Mouse (Mus musculus): Measurements from ENCODE around the gene Tmem106c. TPM values are rescaled to one million over a fixed set of nuclear protein-coding genes. Genes with fewer than 3 reads are reported as not detected.

Tmem106c gene
- total RNA-seq (2021) = 10 to 100 TPM; 16.0 to 16.5 TPM
- long read RNA-seq, experiment 1, transcript Tmem106c-201 (8 exons, 1,623 nt) = major isoform, 10 of 25 reads
- long read RNA-seq, experiment 1, transcript Tmem106c-202 (8 exons, 1,455 nt) = minor isoform, 8 of 25 reads
- long read RNA-seq, experiment 1, partial matches to known transcripts = 2 of 25 reads
- long read RNA-seq, experiment 1, other reads (novel, unspliced or antisense) = 5 of 25 reads
- long read RNA-seq, experiment 2, transcript Tmem106c-202 (8 exons, 1,455 nt) = major isoform, 6 of 13 reads
- long read RNA-seq, experiment 2, partial matches to known transcripts = 1 of 13 reads
- long read RNA-seq, experiment 2, other reads (novel, unspliced or antisense) = 3 of 13 reads

DNA sequence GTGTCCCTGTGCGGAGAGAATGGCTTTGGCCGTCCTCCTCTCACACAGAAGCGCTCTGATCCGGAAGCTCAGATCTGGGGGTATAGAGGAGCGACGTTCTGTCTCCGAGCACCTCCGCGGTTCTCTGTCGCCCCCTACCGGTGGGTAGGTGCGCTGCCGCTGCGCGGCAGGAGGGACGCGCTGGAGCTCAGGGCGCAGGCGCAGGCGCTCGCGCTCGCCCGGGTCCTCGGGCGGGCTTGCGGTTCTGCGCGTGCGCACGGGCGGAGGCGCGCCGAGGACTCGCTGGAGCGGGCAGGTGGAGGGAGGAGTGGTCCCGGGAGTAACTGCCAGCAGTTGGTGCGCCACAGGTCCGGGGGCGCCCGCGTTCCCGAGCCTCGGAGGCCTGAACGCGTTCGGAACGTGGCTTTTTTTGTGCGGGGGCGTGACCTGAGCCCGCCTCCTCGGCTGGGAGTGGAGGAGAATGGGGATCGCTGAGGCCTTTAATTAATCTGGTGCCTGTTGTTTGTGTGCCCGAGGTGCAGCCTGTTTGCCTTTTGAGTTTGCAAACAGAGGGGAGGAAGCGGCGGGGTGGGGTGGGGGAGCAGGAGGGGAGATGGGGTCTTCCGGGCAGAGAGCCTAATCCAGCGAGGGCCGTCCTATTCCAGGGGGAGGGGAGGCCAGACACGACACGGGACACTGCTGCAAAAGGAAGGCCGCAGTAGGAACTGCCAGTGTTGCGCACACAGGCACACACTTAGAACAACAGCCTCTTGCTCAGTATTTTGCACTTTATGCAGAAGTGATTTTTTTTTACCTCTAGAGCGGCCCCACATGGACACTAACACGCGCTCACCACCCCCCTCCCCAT is at the start of gene Tmem106c:
TSS of gene Tmem106c (plus strand) at position 212 of the 847 bp plus-strand sequence.
- DNase-seq = peak; percentile 92 to 94

DNA sequence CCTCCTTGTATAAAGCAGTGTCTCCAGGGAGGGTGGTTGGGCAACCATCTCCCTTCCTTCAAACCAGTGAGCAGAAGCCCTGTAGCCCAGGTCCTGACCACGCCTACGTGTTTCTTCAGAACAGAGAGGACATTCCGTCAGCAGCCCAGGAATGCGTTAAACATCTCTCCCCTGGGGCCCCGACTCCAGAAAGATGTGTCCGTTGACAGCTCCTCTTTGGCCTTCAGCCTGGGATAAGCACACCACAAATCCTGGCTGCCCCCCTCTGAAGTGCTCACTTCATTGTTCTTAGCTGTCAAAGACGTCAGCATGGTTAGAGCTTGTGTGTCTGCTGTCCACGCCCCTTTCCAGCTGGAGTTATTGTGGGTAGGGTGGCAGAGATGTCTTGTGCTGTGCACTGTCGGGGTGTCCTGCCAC is 49.7 kb upstream of the Tmem106c start:
- peak; percentile 46 to 54 for DNase-seq

DNA sequence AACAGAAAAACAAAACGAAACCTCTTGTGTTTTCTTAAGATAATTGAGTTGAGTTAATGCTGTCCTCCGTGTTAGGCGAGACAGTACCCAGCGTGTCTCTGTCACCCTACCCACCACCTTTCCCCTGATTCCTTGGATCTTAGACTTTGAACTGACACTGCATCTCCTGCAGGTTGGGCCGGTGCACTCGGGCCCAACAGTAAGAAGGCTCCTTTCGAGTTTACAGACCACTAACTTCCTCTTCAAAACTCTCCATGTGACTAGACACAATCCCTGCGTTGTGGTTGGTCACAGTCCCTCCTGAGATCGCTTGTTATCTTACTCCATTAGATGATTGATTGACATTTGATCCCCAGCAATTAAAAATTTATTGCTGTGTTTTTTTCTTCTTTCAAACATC is 46.0 kb upstream of the Tmem106c start:
- DNase-seq = no peak

DNA sequence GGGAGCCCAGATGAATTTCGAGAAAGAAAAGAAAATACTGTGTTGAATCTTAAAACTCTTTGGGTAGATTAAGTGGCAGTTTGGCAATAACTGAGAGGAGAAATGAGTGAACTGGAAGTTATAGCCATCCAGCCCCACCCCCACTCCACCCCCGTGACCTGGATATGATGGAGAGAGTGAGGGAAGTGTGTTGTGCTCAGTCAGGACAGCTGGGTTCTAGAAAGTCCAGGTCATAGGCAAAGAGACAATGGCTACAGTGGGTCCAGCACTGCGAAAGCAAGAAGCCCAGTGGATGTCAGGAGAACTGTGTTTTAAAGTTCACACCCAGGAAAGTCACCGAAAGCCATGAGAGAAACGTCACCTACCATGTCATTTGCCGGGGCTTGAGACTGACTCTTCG is 44.8 kb upstream of the Tmem106c start:
- no peak for DNase-seq

GRCm38 (mm10) chr15:97920306-97920705 is 43.7 kb upstream of the Tmem106c start:
- DNase-seq = no peak

DNA sequence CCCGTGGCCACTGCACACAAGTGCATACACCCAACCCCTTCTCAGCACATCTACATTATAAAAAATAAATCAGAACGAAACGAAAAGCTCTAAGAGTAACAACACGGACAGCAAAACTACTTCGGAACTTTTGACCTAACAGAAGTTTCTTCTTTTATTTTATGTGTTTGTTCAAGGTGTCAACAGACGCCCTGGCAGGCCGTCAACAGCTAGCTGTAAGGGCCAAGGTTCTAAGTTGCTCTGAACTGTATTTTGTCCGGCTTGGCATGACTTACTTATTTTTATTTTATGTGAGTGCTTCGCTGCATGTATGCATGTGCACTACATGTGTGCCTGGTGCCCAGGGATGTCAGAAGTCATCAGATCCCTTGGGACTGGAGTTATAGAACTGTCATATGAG is 42.2 kb upstream of the Tmem106c start:
- DNase-seq = no peak

DNA sequence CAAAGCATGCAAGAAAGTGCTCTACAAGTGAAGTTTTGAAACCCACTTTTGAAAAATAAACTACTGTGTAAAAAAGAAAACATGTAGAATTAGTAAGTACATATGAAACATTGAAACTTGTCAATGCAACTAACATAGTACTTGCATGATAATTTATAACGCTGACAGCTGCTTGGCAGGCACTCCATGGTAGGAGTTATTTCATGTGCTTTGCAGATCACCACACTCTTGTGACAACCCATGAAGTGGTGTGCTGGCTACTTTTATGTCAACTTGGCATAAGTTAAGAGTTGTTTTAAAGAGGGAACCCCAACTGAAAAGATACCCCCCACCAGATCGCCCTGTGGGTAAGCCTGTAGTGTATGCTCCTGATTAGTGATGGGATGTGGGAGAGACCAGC is 41.6 kb upstream of the Tmem106c start:
- DNase-seq = no peak

DNA sequence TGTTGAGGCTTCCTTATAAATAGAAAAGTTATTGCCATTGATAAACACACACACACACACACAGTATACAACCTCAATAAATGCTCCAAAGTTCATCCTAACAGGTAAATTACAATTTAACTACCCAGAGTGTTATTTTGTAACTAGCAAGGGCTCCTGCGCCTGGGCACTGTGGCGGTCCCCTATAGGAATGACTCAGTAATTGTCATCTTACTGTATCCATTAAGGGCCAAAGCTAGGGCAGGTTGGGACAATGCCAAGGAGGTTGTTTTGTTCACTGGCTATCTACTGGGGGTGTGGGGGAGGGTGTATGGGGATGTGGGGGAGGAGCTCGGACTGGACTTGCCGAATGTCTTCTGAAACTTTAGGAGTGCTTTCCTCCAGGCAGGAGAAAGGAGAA is 37.0 kb upstream of the Tmem106c start:
- no peak for DNase-seq

DNA sequence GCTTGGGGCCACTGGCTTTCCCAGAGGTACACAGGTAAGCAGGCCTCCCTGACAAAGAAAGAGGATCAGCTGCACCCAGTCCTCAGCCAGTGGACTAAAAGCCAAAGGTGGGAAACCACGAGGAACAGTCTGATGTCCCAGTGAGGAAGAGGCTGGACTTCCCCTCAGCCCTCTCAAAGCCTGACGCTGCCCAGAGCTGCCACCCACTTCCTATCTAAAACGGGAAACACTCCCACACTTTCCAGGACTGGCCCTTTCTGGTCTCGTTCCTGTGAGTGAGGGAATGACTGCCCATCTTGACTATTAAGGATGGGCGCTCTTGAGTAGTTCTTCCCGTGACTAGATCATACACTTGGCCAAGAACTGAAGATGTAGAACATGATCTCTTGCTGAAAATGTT is 36.2 kb upstream of the Tmem106c start:
- DNase-seq = no peak

DNA sequence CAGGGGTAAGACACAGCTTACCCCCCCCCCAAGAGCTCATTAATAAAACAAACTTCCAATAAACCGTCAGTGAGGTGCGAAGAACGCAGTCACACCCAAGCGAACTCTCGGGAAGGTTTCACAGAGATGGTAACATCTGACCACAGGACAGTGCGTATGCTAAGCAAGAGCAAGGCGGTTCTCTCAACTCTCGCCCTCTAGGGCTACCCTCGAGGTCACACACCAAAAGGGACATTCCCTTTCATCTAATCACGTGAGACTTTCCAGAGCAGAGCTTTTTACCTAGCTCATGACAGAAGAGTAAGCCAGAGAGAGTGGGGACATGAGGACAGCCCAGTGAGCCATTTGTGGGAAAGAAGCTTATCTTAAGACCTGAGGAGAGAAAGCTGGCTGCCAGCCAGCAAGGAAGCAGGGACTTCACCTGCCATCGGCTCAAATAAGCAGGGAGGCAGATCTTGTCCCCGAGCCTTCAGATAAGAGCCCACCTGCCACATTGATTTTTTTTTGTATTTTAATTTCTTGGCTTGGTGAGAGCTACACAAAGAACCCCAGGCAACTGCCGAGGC is 34.7 kb upstream of the Tmem106c start:
- DNase-seq = no peak

DNA sequence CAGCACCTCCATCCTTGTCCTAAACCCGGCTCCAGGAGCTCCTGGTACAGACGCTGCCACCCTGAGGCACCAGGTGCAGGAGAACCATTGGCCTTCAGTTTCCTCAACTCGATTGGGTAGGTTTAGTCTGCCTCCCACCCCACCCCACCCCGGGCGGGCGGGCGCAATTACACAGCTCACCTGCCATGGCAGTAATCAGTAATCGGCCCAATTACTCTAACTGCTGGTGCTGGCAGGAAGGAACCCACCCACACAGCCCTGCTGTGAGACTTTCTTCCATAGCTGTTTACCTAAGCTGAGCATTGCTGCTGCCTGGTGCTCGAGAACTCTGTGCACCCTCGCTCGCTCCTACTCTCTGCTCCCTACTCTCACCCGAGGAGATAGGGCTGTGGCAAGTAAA is 31.6 kb upstream of the Tmem106c start:
- DNase-seq = no peak

GRCm38 (mm10) chr15:97938580-97938979 is 25.4 kb upstream of the Tmem106c start:
- peak in 1 of 2 experiments; percentile 9 for DNase-seq

GRCm38 (mm10) chr15:97940088-97940487 is 23.9 kb upstream of the Tmem106c start:
- no peak for DNase-seq

DNA sequence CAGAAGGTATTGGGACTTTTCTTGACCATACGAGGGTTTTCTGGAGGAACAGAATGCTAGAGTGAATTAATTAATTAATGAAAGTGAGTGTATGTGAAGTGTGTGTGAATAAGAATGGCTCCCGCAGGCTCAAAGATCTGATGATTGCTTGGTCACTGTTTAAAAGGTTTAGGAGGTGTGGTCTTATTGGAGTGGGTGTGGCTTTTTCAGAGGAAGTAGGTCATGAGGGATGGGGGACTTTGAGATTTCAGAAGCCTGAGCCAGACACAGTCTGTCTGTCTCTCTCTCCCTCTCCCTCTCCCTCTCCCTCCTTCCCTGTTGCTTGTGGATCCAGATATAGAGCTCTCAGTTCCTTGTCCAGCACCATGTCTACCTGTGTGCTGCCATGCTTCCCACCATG is 22.7 kb upstream of the Tmem106c start:
- DNase-seq = no peak

- DNase-seq = no peak
Observed at GRCm38 (mm10) chr15:97942538-97942937, 21.5 kb upstream of the Tmem106c start.

- DNase-seq = no peak
Observed at GRCm38 (mm10) chr15:97943356-97943755, 20.6 kb upstream of the Tmem106c start.

DNA sequence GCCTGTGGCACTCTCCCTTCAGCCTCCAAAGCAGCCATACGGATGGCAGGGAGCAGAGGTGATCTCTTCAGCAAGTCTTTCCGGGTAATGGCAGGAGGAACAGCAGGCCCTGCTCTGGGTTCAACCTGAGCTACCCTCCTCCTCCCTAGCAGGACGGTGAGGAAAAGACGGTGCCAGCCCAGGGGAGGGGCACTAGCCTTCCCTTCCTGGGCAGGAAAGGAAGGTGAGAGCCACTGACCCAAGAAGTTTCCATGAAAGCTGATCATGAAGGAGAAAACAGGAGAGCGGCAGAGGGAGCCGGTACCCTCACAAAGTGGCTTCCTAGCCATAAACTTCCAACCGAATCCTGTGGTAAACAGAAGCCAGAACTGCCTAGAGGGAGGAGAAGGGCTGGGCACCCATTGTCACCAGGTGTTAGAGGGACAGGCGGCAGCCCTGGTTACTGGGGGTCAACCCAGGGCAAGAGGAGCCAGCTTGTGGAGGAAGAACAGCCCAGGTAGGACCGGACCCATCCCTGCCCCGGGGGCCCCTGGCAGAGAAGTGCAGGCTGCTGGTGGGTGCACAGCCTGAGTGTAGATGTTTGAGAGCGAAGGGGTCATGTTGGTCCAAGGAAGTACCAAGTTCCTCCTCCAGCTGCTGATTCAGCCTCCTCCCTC is 19.0 kb upstream of the Tmem106c start:
- no peak for DNase-seq

DNA sequence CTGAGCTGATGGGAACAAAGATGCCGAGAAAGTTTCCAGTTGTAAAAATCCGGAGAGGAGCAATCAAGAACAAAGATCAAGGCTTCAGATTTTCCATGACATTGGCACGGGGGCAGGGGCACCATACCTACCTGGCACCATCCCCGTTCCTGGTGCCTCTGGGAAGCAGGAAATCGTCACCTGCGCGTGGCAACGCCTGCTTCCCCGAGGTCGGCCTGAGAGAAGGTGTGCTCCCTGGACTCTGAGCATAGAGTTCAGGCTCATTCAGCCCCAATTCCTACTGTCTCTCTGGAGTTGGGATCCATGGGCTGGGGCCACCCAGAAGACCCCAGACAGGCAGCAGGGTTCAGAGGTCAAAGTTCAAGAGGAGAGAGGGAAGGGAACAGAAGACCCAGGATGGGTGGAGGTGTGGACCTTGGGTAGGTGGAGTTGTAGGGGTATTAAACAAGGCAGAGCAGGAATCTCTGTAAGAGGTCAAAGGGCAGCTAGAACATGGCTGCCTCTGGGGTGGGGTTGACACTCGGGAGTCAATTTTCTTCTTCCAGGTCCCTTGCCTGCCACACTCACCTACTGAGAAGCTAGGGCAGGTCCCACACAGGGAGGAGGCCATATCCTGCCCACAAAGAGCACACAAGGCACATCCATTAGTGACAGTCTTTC is 18.2 kb upstream of the Tmem106c start:
- DNase-seq = no peak

GRCm38 (mm10) chr15:97948720-97949119 is 15.3 kb upstream of the Tmem106c start:
- DNase-seq = no peak

- DNase-seq = no peak
Observed at GRCm38 (mm10) chr15:97949706-97950105, 14.3 kb upstream of the Tmem106c start.

DNA sequence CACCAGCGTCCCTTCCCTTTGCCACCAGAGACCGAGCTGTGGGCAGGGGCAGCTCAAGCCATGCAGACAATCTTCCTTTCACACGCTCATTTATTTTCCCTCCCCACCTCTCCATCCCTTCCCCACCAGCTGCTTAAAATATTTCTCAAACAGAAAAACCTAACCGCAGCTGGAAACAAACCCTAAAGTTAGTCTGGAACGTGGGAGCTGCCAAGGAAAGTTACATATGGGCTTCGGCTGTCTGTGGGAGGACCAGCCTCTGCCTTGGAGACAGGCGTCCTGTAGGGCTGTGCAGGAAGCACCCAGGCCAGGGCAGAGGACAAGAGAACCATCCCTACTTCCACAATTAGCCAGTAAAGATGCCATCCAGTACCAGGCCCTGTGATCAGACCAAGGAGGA is 13.8 kb upstream of the Tmem106c start:
- DNase-seq = no peak
